Mouse (Mus musculus): Measurements from ENCODE around the gene H2-DMb2. TPM values are rescaled to one million over a fixed set of nuclear protein-coding genes. Genes with fewer than 3 reads are reported as not detected.

The H2-DMb2 gene
- polyA plus RNA-seq, 1 experiment from 2014 or later = 0.28 TPM

- Histone ChIP-seq H3K4me3 (ENCODE audit: low read length) (no peak overlapping the region), H3K4me1 (ENCODE audit: control insufficient read depth, insufficient read depth, low read depth, low read length) (no peaks in the 10 kb centered on the region), H3K9ac (ENCODE audit: low read depth, low read length) (no peak overlapping the region), H3K36me3 (ENCODE audit: control insufficient read depth, insufficient read depth, low read length) (no peaks in the 10 kb centered on the region), H3K27ac (ENCODE audit: low read depth, low read length) (no peak overlapping the region), H3K27me3 (replicated peaks; ENCODE audit: control insufficient read depth, insufficient read depth, low read length) (no peaks in the 10 kb centered on the region), H3K4me2 (ENCODE audit: low read length) (no peak overlapping the region), H3K9me3 (ENCODE audit: control insufficient read depth, low read length) (no peaks in the 10 kb centered on the region; the same call in 1 of the 2 replicates)
- no peak; the same call in 1 of the 2 replicates for ATAC-seq
- 0% methylated on average over 2 of the region's 2 CpGs for WGBS
Measured at GRCm38 (mm10) chr17:34169279-34169678, 26.2 kb downstream of the H2-DMb2 start.

GRCm38 (mm10) chr17:34170487-34170876 is 27.4 kb downstream of the H2-DMb2 start:
- 33% methylated on average over 4 of the region's 4 CpGs for WGBS
- Histone ChIP-seq H3K27ac (ENCODE audit: low read depth, low read length) (no peak overlapping the region), H3K4me3 (ENCODE audit: low read length) (no peak overlapping the region), H3K9ac (ENCODE audit: low read depth, low read length) (no peak overlapping the region), H3K4me1 (ENCODE audit: control insufficient read depth, insufficient read depth, low read depth, low read length) (no peaks in the 10 kb centered on the region), H3K4me2 (ENCODE audit: low read length) (no peak overlapping the region), H3K9me3 (ENCODE audit: control insufficient read depth, low read length) (no peaks in the 10 kb centered on the region; the same call in 1 of the 2 replicates), H3K36me3 (ENCODE audit: control insufficient read depth, insufficient read depth, low read length) (no peaks in the 10 kb centered on the region), H3K27me3 (replicated peaks; ENCODE audit: control insufficient read depth, insufficient read depth, low read length) (no peaks in the 10 kb centered on the region)
- no peak for ATAC-seq

GRCm38 (mm10) chr17:34170877-34171498 is 27.9 kb downstream of the H2-DMb2 start:
- H3K9ac ChIP-seq (ENCODE audit: low read depth, low read length) = no peak overlapping the region
- H3K36me3 ChIP-seq (ENCODE audit: control insufficient read depth, insufficient read depth, low read length) = no peaks in the 10 kb centered on the region
- 45% methylated on average over 13 of the region's 13 CpGs for WGBS
- no peak overlapping the region for H3K4me2 ChIP-seq (ENCODE audit: low read length)
- no peaks in the 10 kb centered on the region; the same call in 1 of the 2 replicates for H3K9me3 ChIP-seq (ENCODE audit: control insufficient read depth, low read length)
- H3K4me1 ChIP-seq (ENCODE audit: control insufficient read depth, insufficient read depth, low read depth, low read length) = no peaks in the 10 kb centered on the region
- no peak overlapping the region for H3K4me3 ChIP-seq (ENCODE audit: low read length)
- no peak for ATAC-seq
- no peak overlapping the region for H3K27ac ChIP-seq (ENCODE audit: low read depth, low read length)
- H3K27me3 ChIP-seq (replicated peaks; ENCODE audit: control insufficient read depth, insufficient read depth, low read length) = no peaks in the 10 kb centered on the region

GRCm38 (mm10) chr17:34172528-34172927 is 29.4 kb downstream of the H2-DMb2 start:
- WGBS = 92% methylated on average over 5 of the region's 5 CpGs

GRCm38 (mm10) chr17:34174075-34174474 is 31.0 kb downstream of the H2-DMb2 start:
- ATAC-seq = no peak
- Histone ChIP-seq H3K27ac (ENCODE audit: low read depth, low read length) (no peak overlapping the region), H3K4me3 (ENCODE audit: low read length) (no peak overlapping the region), H3K27me3 (replicated peaks; ENCODE audit: control insufficient read depth, insufficient read depth, low read length) (no peaks in the 10 kb centered on the region), H3K9me3 (ENCODE audit: control insufficient read depth, low read length) (no peaks in the 10 kb centered on the region; the same call in none of the 2 replicates), H3K4me2 (ENCODE audit: low read length) (no peak overlapping the region), H3K9ac (ENCODE audit: low read depth, low read length) (no peak overlapping the region), H3K36me3 (ENCODE audit: control insufficient read depth, insufficient read depth, low read length) (no peaks in the 10 kb centered on the region), H3K4me1 (ENCODE audit: control insufficient read depth, insufficient read depth, low read depth, low read length) (no peaks in the 10 kb centered on the region)
- 63% methylated on average over 1 of the region's 1 CpGs for WGBS

More at GRCm38 (mm10) chr17:34172528-34172927, 29.4 kb downstream of the H2-DMb2 start:
- no peak overlapping the region for H3K27ac ChIP-seq (ENCODE audit: low read depth, low read length)
- H3K36me3 ChIP-seq (ENCODE audit: control insufficient read depth, insufficient read depth, low read length) = no peaks in the 10 kb centered on the region
- no peaks in the 10 kb centered on the region for H3K4me1 ChIP-seq (ENCODE audit: control insufficient read depth, insufficient read depth, low read depth, low read length)
- no peaks in the 10 kb centered on the region for H3K27me3 ChIP-seq (replicated peaks; ENCODE audit: control insufficient read depth, insufficient read depth, low read length)
- no peaks in the 10 kb centered on the region; the same call in none of the 2 replicates for H3K9me3 ChIP-seq (ENCODE audit: control insufficient read depth, low read length)
- no peak overlapping the region for H3K4me2 ChIP-seq (ENCODE audit: low read length)
- H3K4me3 ChIP-seq (ENCODE audit: low read length) = no peak overlapping the region
- no peak for ATAC-seq
- no peak overlapping the region for H3K9ac ChIP-seq (ENCODE audit: low read depth, low read length)

GRCm38 (mm10) chr17:34177179-34177578 is 34.1 kb downstream of the H2-DMb2 start:
- WGBS = 75% methylated on average over 4 of the region's 4 CpGs
- ATAC-seq = no peak
- Histone ChIP-seq H3K27ac (ENCODE audit: low read depth, low read length) (no peak overlapping the region), H3K4me3 (ENCODE audit: low read length) (no peak overlapping the region), H3K27me3 (replicated peaks; ENCODE audit: control insufficient read depth, insufficient read depth, low read length) (no peaks in the 10 kb centered on the region), H3K4me2 (ENCODE audit: low read length) (no peak overlapping the region), H3K9ac (ENCODE audit: low read depth, low read length) (no peak overlapping the region), H3K9me3 (ENCODE audit: control insufficient read depth, low read length) (no peaks in the 10 kb centered on the region; the same call in none of the 2 replicates), H3K36me3 (ENCODE audit: control insufficient read depth, insufficient read depth, low read length) (no peaks in the 10 kb centered on the region), H3K4me1 (ENCODE audit: control insufficient read depth, insufficient read depth, low read depth, low read length) (no peaks in the 10 kb centered on the region)

- ATAC-seq = no peak
- no peak overlapping the region for H3K9ac ChIP-seq (ENCODE audit: low read depth, low read length)
- no peak overlapping the region for H3K27ac ChIP-seq (ENCODE audit: low read depth, low read length)
- no peaks in the 10 kb centered on the region for H3K4me1 ChIP-seq (ENCODE audit: control insufficient read depth, insufficient read depth, low read depth, low read length)
- no peaks in the 10 kb centered on the region for H3K36me3 ChIP-seq (ENCODE audit: control insufficient read depth, insufficient read depth, low read length)
- H3K27me3 ChIP-seq (replicated peaks; ENCODE audit: control insufficient read depth, insufficient read depth, low read length) = 0 out of 2 replicates have a peak, but pooled peaks cover 2% of the 10 kb centered on the region
- WGBS = 70% methylated on average over 6 of the region's 6 CpGs
- H3K4me3 ChIP-seq (ENCODE audit: low read length) = no peak overlapping the region
- no peaks in the 10 kb centered on the region; the same call in none of the 2 replicates for H3K9me3 ChIP-seq (ENCODE audit: control insufficient read depth, low read length)
- H3K4me2 ChIP-seq (ENCODE audit: low read length) = no peak overlapping the region
Measured at GRCm38 (mm10) chr17:34179019-34179418, 35.9 kb downstream of the H2-DMb2 start.

GRCm38 (mm10) chr17:34179913-34180859 is 37.1 kb downstream of the H2-DMb2 start:
- no peak overlapping the region for H3K27ac ChIP-seq (ENCODE audit: low read depth, low read length)
- no peak overlapping the region for H3K4me2 ChIP-seq (ENCODE audit: low read length)
- H3K27me3 ChIP-seq (replicated peaks; ENCODE audit: control insufficient read depth, insufficient read depth, low read length) = 0 out of 2 replicates have a peak, but pooled peaks cover 2% of the 10 kb centered on the region
- no peak for ATAC-seq
- H3K9me3 ChIP-seq (ENCODE audit: control insufficient read depth, low read length) = no peaks in the 10 kb centered on the region; the same call in none of the 2 replicates
- no peak overlapping the region for H3K4me3 ChIP-seq (ENCODE audit: low read length)
- no peak overlapping the region for H3K9ac ChIP-seq (ENCODE audit: low read depth, low read length)
- no peaks in the 10 kb centered on the region for H3K4me1 ChIP-seq (ENCODE audit: control insufficient read depth, insufficient read depth, low read depth, low read length)
- H3K36me3 ChIP-seq (ENCODE audit: control insufficient read depth, insufficient read depth, low read length) = no peaks in the 10 kb centered on the region
- WGBS = 75% methylated on average over 13 of the region's 13 CpGs

Measured in hindbrain, embryonic 16.5 days (tissue).